Mouse (Mus musculus): ENCODE measurements at regions not wholly inside any gene's neighbourhood (a gene's known extent, or its start where the extent isn't known, plus 50 kb on each side); places are given as distances from the start of the nearest gene placed in this dataset.

DNA sequence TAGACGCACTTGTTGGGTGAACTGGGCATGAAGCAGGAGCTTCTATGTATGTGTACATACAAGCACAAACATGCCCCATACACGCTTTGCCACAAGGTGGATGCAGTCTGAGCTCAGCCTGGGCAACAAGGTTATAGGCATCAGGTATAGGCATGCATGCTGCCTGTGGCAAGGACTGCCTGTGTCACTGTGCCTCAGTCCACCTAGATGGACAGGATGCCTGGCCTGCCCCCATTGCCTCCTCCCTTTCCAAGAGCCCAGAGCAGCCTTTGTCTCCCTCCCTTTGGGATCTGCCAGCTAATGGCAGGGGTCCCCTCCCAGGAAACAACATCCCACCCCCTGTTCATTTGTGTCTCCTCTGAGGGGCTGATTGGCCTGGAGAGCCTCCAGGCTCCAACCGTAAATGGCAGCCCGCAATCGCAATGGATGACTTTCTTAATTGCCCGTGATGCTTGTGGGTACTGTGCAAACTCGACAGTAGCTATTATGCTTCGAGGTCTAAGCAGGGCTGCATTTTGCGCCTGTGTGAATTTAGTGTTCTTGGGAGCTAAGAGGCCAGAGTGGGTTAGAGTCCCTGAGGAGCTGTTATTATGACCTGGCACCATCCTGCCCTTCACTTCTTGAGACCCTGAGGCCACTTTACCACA is 293.6 kb downstream of the Tns1 start:
- no peaks in the 10 kb centered on the region for H3K79me2 ChIP-seq (ENCODE audit: control insufficient read depth, insufficient read depth)
- TF ChIP-seq CEBPB (IDR thresholded peaks at IDR 0.05; ENCODE audit: low read depth), result no peak
- no peak for TF ChIP-seq MYOG (IDR thresholded peaks at IDR 0.05; ENCODE audit: control insufficient read depth, extremely low read depth, insufficient read length)
- no peak for TF ChIP-seq MYOD1 (IDR thresholded peaks at IDR 0.05; ENCODE audit: control insufficient read depth, insufficient read length, low read depth)
- no peak for TF ChIP-seq USF1 (IDR thresholded peaks at IDR 0.05; ENCODE audit: low read depth)
- no peak for TF ChIP-seq CTCF (IDR thresholded peaks at IDR 0.05; ENCODE audit: control insufficient read depth, insufficient read depth, insufficient read length)
- TF ChIP-seq FOSL1 (IDR thresholded peaks at IDR 0.05; ENCODE audit: insufficient read depth, low read length, poor library complexity, severe bottlenecking), result no peak
- no peak for TF ChIP-seq MAX (IDR thresholded peaks at IDR 0.05)

DNA sequence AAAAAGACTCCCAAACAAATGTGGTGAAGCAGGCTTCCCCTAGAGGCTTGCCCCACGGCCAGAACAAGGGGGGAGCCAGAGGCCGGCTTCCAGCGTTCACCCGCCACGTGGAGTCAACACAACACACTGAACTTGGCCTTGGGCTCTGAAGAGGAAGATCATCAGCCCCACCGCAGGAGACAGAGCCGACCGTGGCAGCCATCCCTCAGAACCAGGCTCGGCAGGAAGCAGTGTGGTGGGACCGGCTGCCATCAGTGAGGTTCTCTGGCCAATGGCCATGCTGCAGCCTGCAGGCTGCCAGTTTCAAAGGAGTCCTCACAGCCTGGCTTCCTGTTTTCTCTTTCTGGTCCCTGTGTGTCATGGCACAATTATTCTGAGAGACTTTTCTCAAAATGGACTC is 295.3 kb downstream of the Tns1 start:
- TF ChIP-seq CTCF (IDR thresholded peaks at IDR 0.05; ENCODE audit: control insufficient read depth, insufficient read depth, insufficient read length), result no peak
- no peak for TF ChIP-seq CEBPB (IDR thresholded peaks at IDR 0.05; ENCODE audit: low read depth)
- TF ChIP-seq USF1 (IDR thresholded peaks at IDR 0.05; ENCODE audit: low read depth), result no peak
- no peak for TF ChIP-seq MYOD1 (IDR thresholded peaks at IDR 0.05; ENCODE audit: control insufficient read depth, insufficient read length, low read depth)
- TF ChIP-seq MAX (IDR thresholded peaks at IDR 0.05), result no peak
- TF ChIP-seq FOSL1 (IDR thresholded peaks at IDR 0.05; ENCODE audit: insufficient read depth, low read length, poor library complexity, severe bottlenecking), result no peak
- TF ChIP-seq MYOG (IDR thresholded peaks at IDR 0.05; ENCODE audit: control insufficient read depth, extremely low read depth, insufficient read length), result no peak
- H3K79me2 ChIP-seq (ENCODE audit: control insufficient read depth, insufficient read depth), result no peaks in the 10 kb centered on the region
- H3K27me3 ChIP-seq (ENCODE audit: control insufficient read depth, insufficient read depth, insufficient read length), result no peaks in the 10 kb centered on the region
- H3K4me3 ChIP-seq (ENCODE audit: insufficient read depth, poor library complexity, severe bottlenecking), result no peak overlapping the region
- no peaks in the 10 kb centered on the region for H3K79me3 ChIP-seq (ENCODE audit: low read depth)
- H3ac ChIP-seq (ENCODE audit: control insufficient read depth, insufficient read length, low read depth), result no peak overlapping the region
- no peaks in the 10 kb centered on the region for H3K36me3 ChIP-seq (ENCODE audit: control insufficient read depth, insufficient read depth)

More for the DNA sequence above, 293.6 kb downstream of the Tns1 start:
- no peaks in the 10 kb centered on the region for H3K27me3 ChIP-seq (ENCODE audit: control insufficient read depth, insufficient read depth, insufficient read length)
- H3ac ChIP-seq (ENCODE audit: control insufficient read depth, insufficient read length, low read depth), result no peak overlapping the region
- no peaks in the 10 kb centered on the region for H3K36me3 ChIP-seq (ENCODE audit: control insufficient read depth, insufficient read depth)
- no peak overlapping the region for H3K4me3 ChIP-seq (ENCODE audit: insufficient read depth, poor library complexity, severe bottlenecking)
- H3K79me3 ChIP-seq (ENCODE audit: low read depth), result no peaks in the 10 kb centered on the region

DNA sequence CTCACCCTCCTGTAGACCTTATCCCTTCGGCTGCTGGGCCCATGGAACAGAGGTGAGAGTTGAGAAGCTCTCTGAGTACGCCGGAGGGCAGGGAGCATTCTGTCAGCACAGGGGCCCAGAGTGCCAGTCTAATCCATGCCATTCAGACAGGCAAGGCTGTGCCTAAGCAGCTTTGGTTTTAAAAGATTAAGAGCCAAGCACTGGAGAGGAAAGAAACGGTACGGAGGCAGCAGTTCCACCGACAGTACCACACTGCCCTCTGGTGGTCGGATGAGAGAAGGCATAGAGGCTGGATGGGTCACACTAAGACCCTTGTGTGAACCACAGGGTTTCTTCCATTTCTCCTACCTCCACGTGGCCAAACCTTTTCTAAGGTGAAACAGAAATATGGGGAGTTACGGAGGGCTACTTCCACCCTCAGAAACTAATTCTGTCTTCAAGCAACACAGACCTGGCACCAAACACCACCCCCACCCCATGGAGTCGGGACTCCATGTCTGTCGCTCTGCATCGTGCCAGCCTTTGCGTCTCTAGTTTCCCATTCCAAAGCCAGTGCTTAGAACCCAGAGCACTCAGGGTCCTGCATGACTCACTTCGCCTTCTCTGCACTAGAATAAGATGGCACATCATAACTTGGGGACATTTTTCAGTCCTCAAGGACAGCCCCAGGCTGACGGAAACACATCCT is 297.9 kb downstream of the Tns1 start:
- Histone ChIP-seq H3K79me2 (ENCODE audit: control insufficient read depth, insufficient read depth) (no peaks in the 10 kb centered on the region), H3K27me3 (ENCODE audit: control insufficient read depth, insufficient read depth, insufficient read length) (no peaks in the 10 kb centered on the region), H3K36me3 (ENCODE audit: control insufficient read depth, insufficient read depth) (no peaks in the 10 kb centered on the region), H3K4me3 (ENCODE audit: insufficient read depth, poor library complexity, severe bottlenecking) (no peak overlapping the region), H3K79me3 (ENCODE audit: low read depth) (no peaks in the 10 kb centered on the region), H3ac (ENCODE audit: control insufficient read depth, insufficient read length, low read depth) (no peak overlapping the region)
- TF ChIP-seq CTCF (IDR thresholded peaks at IDR 0.05; ENCODE audit: control insufficient read depth, insufficient read depth, insufficient read length), result peak; percentile 87
- TF ChIP-seq FOSL1 (IDR thresholded peaks at IDR 0.05; ENCODE audit: insufficient read depth, low read length, poor library complexity, severe bottlenecking), result no peak

DNA sequence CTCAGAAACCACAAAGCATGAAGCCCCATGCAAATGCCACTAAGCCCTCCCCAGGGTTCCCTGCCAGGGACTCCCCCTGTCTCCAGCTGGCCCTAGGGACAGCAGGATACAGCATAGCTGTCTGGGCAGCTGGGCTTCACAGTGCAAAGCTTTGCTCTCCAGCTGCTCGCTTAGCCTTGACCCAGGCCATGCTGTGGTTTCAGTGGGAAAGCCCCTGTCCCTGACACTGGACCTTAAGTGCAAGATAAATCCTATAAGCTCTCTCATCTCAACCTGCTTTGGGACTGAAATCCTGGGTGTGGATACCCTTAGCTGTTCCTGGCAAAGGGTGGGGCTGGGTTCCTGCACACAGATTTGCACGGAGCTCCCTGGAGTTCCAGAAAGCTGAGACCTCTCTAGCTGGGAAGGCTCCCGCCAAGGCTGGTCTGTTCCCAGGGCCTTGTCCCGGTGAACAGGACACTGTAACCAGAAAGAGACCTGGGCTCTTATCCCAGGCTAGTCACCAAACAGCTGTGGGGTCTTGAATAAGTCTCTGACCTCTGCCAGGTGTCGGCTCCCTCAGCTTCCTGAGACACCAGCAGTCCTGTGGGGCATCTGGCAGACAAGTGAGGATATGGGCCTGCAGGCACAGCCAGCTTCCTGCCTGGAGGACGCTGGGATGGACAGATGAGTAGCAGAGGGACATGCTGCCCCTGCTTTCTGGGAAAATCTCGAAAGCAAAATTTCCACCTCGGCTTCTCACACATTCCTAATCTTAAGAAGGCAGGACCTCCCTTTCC is 299.7 kb downstream of the Tns1 start:
- H3K4me3 ChIP-seq (ENCODE audit: insufficient read depth, poor library complexity, severe bottlenecking), result no peak overlapping the region
- no peaks in the 10 kb centered on the region for H3K79me2 ChIP-seq (ENCODE audit: control insufficient read depth, insufficient read depth)
- no peaks in the 10 kb centered on the region for H3K27me3 ChIP-seq (ENCODE audit: control insufficient read depth, insufficient read depth, insufficient read length)
- H3K36me3 ChIP-seq (ENCODE audit: control insufficient read depth, insufficient read depth), result no peaks in the 10 kb centered on the region
- TF ChIP-seq MAX (IDR thresholded peaks at IDR 0.05) (no peak), MYOD1 (IDR thresholded peaks at IDR 0.05; ENCODE audit: control insufficient read depth, insufficient read length, low read depth) (peak; percentile 78)
- H3ac ChIP-seq (ENCODE audit: control insufficient read depth, insufficient read length, low read depth), result no peak overlapping the region
- no peaks in the 10 kb centered on the region for H3K79me3 ChIP-seq (ENCODE audit: low read depth)

DNA sequence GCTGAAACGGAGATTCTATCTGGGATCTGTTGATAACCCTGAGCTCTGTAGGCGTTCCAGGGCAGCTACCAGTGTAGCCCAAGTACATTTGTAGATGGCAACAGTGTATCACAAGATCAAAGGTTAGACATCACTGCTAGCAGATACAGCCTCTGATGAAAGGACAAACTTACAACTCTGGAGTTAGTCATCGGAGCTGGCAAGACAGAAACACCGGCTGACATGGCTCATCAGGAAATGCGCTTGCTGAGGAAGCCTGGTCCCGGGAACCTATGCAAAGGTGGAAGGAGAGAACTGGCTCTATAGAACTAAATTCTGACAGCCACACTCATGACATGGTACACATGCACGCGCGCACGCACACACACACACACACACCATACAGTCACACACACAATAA is 300.5 kb downstream of the Tns1 start:
- H3K4me3 ChIP-seq (ENCODE audit: insufficient read depth, poor library complexity, severe bottlenecking), result no peak overlapping the region
- H3K36me3 ChIP-seq (ENCODE audit: control insufficient read depth, insufficient read depth), result no peaks in the 10 kb centered on the region
- no peak for TF ChIP-seq CTCF (IDR thresholded peaks at IDR 0.05; ENCODE audit: control insufficient read depth, insufficient read depth, insufficient read length)
- TF ChIP-seq FOSL1 (IDR thresholded peaks at IDR 0.05; ENCODE audit: insufficient read depth, low read length, poor library complexity, severe bottlenecking), result no peak
- TF ChIP-seq USF1 (IDR thresholded peaks at IDR 0.05; ENCODE audit: low read depth), result no peak
- TF ChIP-seq MAX (IDR thresholded peaks at IDR 0.05), result no peak
- TF ChIP-seq CEBPB (IDR thresholded peaks at IDR 0.05; ENCODE audit: low read depth), result no peak
- no peak for TF ChIP-seq MYOG (IDR thresholded peaks at IDR 0.05; ENCODE audit: control insufficient read depth, extremely low read depth, insufficient read length)
- TF ChIP-seq MYOD1 (IDR thresholded peaks at IDR 0.05; ENCODE audit: control insufficient read depth, insufficient read length, low read depth), result no peak
- H3K79me3 ChIP-seq (ENCODE audit: low read depth), result no peaks in the 10 kb centered on the region
- no peak overlapping the region for H3ac ChIP-seq (ENCODE audit: control insufficient read depth, insufficient read length, low read depth)
- no peaks in the 10 kb centered on the region for H3K27me3 ChIP-seq (ENCODE audit: control insufficient read depth, insufficient read depth, insufficient read length)
- H3K79me2 ChIP-seq (ENCODE audit: control insufficient read depth, insufficient read depth), result no peaks in the 10 kb centered on the region

Data from C2C12 (cell line).